Mouse (Mus musculus): ENCODE data around the gene Zcchc9. TPM values are rescaled to one million over a fixed set of nuclear protein-coding genes. Genes with fewer than 3 reads are reported as not detected.
A peak's percentile ranks its signal among the peaks of the same experiment; 100 is the strongest.

The Zcchc9 gene
- polyA plus RNA-seq, 1 experiment from 2014 or later: 7.9 TPM

DNA sequence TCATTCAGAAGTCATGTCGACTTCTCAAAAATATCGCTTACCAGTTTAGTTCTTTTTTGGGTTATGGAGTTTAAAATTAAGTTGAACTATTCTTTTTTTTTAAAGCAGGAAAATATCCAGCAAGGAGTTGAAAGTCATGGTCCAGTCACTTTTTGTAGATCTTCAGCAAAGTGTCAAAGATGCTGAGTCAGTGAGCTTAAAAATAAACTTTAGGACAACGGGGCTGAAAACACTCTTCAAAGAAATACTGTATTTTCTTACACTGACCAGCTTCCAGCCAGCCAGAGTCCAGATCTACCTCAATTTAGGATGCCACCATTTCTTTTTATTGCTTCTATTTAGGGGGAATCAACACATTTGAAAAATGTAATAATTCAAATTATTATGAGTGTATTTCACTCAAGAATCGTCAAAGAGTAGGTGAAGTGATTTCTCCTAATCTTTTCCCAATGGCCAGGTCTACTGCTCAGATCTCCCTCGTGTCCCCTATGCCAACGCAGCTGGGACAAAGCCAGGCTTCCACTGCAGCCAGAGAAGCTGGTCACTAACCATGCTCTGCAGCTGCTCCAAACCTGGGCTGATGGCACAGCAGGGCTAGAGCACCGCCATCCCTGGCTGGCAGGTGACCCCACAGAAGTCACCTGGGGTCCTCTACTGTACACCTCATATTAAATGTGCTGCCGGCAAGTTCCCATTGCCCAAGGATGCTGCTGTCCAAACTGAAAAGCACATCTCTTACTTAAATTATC lies 47.0 kb downstream of the Zcchc9 start:
- Histone ChIP-seq H3K27ac (replicated peaks) (no peak overlapping the region), H3K27me3 (no peaks in the 10 kb centered on the region), H3K4me1 (replicated peaks) (no peaks in the 10 kb centered on the region), H3K9ac (no peak overlapping the region), H3K4me2 (no peak overlapping the region), H3K9me3 (replicated peaks) (no peaks in the 10 kb centered on the region), H3K36me3 (replicated peaks) (no peaks in the 10 kb centered on the region), H3K4me3 (replicated peaks) (no peak overlapping the region)
- WGBS (ENCODE audit: insufficient replicate concordance): 69% methylated on average over 8 of the region's 8 CpGs
- ATAC-seq (ENCODE audit: insufficient read depth): no peak

DNA sequence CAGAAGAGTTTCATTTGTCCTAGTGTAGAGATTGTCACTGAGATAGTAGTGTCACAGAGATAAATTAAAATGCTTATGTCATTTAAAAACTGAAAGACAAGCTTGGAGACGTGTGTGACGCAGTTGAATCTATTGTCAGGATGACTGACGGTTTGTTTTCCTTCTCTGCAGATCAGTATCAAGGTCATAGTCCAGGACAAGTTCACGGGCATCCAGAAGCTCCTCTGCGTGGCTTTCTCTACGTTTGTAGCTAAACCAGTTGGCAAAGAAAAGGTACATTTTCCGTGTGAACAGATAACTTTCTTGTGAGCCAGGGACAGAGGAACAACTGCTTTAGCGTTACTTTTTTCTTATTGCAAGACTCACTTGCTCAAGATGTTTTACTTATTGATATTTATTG lies 47.7 kb downstream of the Zcchc9 start:
- WGBS (ENCODE audit: insufficient replicate concordance): 51% methylated on average over 8 of the region's 8 CpGs
- no peaks in the 10 kb centered on the region for H3K27me3 ChIP-seq
- no peaks in the 10 kb centered on the region for H3K4me1 ChIP-seq (replicated peaks)
- H3K36me3 ChIP-seq (replicated peaks): no peaks in the 10 kb centered on the region
- no peak for ATAC-seq (ENCODE audit: insufficient read depth)
- no peaks in the 10 kb centered on the region for H3K9me3 ChIP-seq (replicated peaks)
- no peak overlapping the region for H3K9ac ChIP-seq
- no peak overlapping the region for H3K4me3 ChIP-seq (replicated peaks)
- H3K27ac ChIP-seq (replicated peaks): no peak overlapping the region
- H3K4me2 ChIP-seq: no peak overlapping the region

DNA sequence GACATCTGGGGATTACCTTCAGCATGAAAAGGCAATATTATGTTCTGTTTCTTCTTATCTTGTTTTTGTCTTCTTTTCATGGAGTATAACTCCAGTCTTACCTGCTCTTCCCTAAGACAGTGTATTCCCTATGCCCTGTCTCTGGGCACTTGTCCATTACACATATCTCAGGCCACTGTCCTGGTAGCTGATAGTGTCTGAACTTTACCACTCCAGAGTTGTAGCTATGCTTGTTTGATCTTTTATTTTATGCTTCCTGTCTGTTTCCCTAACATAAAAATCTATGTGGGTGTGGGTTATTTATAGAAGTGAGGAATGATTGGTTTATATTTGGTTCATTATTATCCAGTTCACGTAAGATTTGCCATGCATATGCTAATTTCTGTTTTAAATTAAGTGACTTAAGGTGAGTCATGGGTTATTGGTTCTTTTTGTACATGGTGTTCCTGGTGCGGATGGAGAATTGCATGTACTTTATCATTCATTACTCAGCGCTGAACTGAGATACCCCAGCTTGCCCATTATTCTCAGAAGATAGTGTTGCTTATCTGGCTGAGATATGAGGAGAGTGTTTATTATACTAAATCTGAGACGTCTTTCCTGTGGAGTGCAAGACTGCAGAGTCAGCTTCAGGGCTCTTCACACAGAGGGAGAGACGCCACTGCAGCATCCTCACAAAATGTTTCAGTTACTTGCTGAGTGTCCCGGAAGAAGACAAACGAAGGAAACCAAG lies 49.0 kb downstream of the Zcchc9 start:
- Histone ChIP-seq H3K4me3 (replicated peaks) (no peak overlapping the region), H3K27ac (replicated peaks) (no peak overlapping the region), H3K27me3 (no peaks in the 10 kb centered on the region), H3K9ac (no peak overlapping the region), H3K4me1 (replicated peaks) (no peaks in the 10 kb centered on the region), H3K4me2 (no peak overlapping the region), H3K36me3 (replicated peaks) (no peaks in the 10 kb centered on the region), H3K9me3 (replicated peaks) (no peaks in the 10 kb centered on the region)
- 60% methylated on average over 7 of the region's 7 CpGs for WGBS (ENCODE audit: insufficient replicate concordance)
- no peak for ATAC-seq (ENCODE audit: insufficient read depth)

DNA sequence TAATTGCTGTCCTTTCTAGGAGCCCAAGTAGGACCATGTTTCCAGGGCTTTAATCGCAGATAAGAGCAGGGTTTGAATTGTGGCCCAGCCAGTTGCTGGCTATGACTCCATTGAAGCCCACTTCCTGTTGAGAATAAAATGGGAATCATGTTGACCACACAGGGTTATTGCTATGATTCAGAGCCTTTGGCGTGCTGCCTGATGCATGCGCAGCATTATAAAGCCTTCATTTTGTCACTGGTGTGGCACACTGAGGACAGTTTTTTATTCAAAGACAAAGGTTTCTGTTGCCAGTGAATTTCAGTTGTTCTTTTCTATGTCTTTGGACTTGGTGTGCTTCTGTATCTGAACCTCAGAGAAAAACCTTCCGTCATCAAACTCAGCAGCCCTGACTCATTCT lies 51.3 kb downstream of the Zcchc9 start:
- no peak overlapping the region for H3K4me2 ChIP-seq
- WGBS (ENCODE audit: insufficient replicate concordance): 66% methylated on average over 4 of the region's 4 CpGs
- H3K9ac ChIP-seq: no peak overlapping the region
- no peak overlapping the region for H3K4me3 ChIP-seq (replicated peaks)
- no peak overlapping the region for H3K27ac ChIP-seq (replicated peaks)
- H3K36me3 ChIP-seq (replicated peaks): no peaks in the 10 kb centered on the region
- no peaks in the 10 kb centered on the region for H3K4me1 ChIP-seq (replicated peaks)
- ATAC-seq (ENCODE audit: insufficient read depth): no peak
- H3K27me3 ChIP-seq: no peaks in the 10 kb centered on the region
- H3K9me3 ChIP-seq (replicated peaks): no peaks in the 10 kb centered on the region

DNA sequence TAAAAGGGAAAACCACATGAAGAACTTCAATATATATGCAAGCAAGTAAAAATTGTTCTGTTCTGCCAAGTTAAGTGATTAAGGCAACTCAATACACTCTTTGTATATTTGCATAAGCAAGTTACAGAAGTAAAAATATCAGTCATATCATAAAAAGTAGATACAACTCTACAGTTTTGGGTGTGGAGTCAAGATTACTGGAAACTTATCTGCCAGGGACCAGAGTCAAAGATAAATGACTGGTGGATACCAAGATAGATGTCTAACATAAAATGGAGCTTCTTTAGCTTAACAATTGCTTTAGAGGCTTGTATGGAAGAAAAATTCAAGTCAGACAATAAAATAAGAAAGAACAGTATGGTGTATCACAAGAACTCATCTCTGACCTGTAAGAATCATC lies 52.7 kb downstream of the Zcchc9 start:
- ATAC-seq (ENCODE audit: insufficient read depth): no peak
- Histone ChIP-seq H3K27ac (replicated peaks) (no peak overlapping the region), H3K4me3 (replicated peaks) (no peak overlapping the region), H3K9ac (no peak overlapping the region), H3K27me3 (no peaks in the 10 kb centered on the region), H3K4me2 (no peak overlapping the region), H3K9me3 (replicated peaks) (no peaks in the 10 kb centered on the region), H3K36me3 (replicated peaks) (no peaks in the 10 kb centered on the region), H3K4me1 (replicated peaks) (no peaks in the 10 kb centered on the region)

DNA sequence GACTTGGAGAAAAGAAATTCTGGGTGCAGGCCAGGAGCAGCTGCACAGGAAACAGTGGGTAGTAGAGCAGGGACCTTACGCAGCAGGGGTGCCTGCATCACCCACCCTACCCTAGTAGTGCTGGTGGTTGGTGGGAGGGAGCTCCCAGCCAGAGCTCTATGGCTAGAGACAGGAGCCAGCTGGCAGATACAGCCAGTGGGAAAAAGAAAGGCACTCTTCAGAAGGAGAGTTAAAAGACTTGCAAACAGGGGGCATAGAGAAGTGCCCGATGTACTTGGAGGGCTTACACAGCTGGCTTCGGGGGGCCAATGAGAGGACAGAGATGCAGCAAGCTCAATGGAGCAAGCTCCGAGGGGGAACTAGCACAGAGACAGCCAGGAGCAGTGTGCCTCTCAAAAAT lies 53.8 kb downstream of the Zcchc9 start:
- no peaks in the 10 kb centered on the region for H3K4me1 ChIP-seq (replicated peaks)
- H3K4me3 ChIP-seq (replicated peaks): no peak overlapping the region
- no peak overlapping the region for H3K9ac ChIP-seq
- no peaks in the 10 kb centered on the region for H3K9me3 ChIP-seq (replicated peaks)
- no peaks in the 10 kb centered on the region for H3K27me3 ChIP-seq
- H3K27ac ChIP-seq (replicated peaks): no peak overlapping the region
- 61% methylated on average over 4 of the region's 4 CpGs for WGBS (ENCODE audit: insufficient replicate concordance)
- H3K36me3 ChIP-seq (replicated peaks): no peaks in the 10 kb centered on the region
- ATAC-seq (ENCODE audit: insufficient read depth): no peak
- no peak overlapping the region for H3K4me2 ChIP-seq

DNA sequence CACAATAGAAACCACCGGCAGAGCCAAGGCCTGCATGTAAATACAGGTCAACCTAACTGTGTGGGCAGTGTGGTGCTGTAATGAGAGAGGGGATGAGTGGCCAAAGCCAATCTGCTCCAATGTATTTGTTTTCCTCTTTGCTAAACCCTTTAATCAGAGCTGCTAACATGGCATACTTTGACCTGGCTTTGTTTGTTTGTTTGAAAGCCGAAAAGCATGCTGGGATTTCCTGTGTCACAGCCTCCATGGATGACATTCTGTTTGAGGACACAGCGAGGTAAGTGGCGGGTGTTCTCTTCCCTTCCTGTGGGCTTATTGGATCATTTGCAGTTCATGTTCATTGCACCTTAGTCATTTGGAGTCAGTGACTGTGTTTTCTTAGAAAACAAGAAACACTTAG lies 57.5 kb downstream of the Zcchc9 start:
- Histone ChIP-seq H3K4me3 (replicated peaks) (no peak overlapping the region), H3K9me3 (replicated peaks) (no peaks in the 10 kb centered on the region), H3K36me3 (replicated peaks) (no peaks in the 10 kb centered on the region), H3K4me1 (replicated peaks) (no peaks in the 10 kb centered on the region), H3K27me3 (no peaks in the 10 kb centered on the region), H3K4me2 (no peak overlapping the region), H3K9ac (no peak overlapping the region), H3K27ac (replicated peaks) (no peak overlapping the region)
- 60% methylated on average over 4 of the region's 4 CpGs for WGBS (ENCODE audit: insufficient replicate concordance)
- peak; percentile 42 for ATAC-seq (ENCODE audit: insufficient read depth)

DNA sequence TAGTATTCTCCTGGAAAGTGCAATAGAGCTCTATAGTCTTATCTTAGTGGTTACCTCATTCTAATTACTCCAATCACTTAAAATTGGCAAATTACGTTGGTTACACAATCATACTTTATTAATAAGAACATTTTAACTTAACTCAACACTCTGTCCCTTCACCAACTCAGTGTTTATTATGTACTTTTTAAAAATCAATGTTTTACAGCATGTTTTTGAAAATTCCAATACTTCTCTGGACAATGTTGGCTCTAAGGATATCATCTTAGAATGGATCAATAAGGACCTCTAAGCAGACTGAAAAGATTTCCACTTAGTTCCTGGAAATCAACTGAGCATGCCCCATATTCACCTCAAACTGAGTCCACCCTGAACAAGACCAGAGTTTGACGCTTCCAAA lies 59.1 kb downstream of the Zcchc9 start:
- no peaks in the 10 kb centered on the region for H3K36me3 ChIP-seq (replicated peaks)
- H3K4me2 ChIP-seq: no peak overlapping the region
- 64% methylated on average over 2 of the region's 2 CpGs for WGBS (ENCODE audit: insufficient replicate concordance)
- ATAC-seq (ENCODE audit: insufficient read depth): no peak
- H3K9me3 ChIP-seq (replicated peaks): no peaks in the 10 kb centered on the region
- H3K4me1 ChIP-seq (replicated peaks): no peaks in the 10 kb centered on the region
- no peak overlapping the region for H3K4me3 ChIP-seq (replicated peaks)
- H3K27me3 ChIP-seq: no peaks in the 10 kb centered on the region
- no peak overlapping the region for H3K27ac ChIP-seq (replicated peaks)
- no peak overlapping the region for H3K9ac ChIP-seq

Small RNA genes within 50 kb of the gene (microRNA-seq; reads per million reads assigned to microRNA genes)
- gene Gm27656: not detected

Other genes starting within 250 kb of the Zcchc9 start
- 4.7 and 5.0 TPM in 2 replicates for gene Acot12, start 66.2 kb downstream of the Zcchc9 start, polyA plus RNA-seq (2015; fragmentation: Nextera tagmentation; extraction: Ambion mirVana)
- gene Ckmt2, start 69.2 kb upstream of the Zcchc9 start, polyA plus RNA-seq (2015; fragmentation: Nextera tagmentation; extraction: Ambion mirVana): 1.6 and 2.4 TPM in 2 replicates

All from liver, embryonic 15.5 days (tissue).